Mouse (Mus musculus) ovary, adult 18-20 months (tissue): ENCODE results near the gene Enam.
"Not testable (repeated sequence)": the region's sequence is repeated elsewhere in the genome, so short reads cannot be mapped to it uniquely, and the experiment has no call there.

Experiments used
- DNase-seq: peaks from one replicate; pipeline ENCODE4 v3.0.0; 2022; ENCODE audit warnings: low spot score, mixed read lengths

The Enam gene

DNA sequence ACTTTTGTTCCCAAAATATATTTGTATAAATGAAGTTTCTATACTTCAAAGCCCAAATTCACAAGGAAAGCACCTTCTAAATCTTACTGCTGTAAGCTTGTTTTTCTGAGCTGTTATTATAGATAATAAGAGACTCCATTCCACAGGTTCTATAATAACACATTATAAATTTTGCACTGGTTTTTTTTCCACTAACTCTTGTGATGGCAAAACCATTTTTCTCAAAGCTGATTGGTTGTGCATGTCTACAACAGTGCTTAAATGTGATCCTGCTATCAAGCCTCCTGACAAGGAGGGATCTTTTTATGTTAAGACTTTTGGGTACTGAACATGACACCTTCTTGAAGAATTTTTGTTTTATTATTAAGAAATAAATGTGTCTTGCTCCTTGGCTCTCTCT lies at the start of gene Enam:
Gene Enam (plus strand): TSS at position 301 of the 400 bp plus-strand sequence.
- no peak for DNase-seq

DNA sequence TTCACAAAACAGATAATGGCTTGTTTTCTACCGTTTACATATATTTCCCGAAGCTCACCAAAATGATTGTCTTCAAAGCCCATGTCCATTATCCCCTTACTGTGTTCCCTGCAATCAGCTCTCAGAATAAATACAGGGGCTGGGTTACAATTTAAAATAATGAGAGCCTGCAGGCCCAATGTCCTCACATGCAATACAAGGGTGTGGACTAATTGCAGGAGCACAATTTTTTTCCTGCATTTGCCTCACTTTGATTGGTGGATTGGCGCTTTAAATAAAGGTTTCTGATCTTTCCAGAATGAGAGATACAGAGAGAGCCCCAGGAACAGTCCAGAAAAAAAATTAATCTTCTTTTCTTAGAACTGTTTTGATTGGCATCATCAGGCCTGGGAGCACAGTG lies 32.1 kb upstream of the Enam start, which contains the start of gene Ambn:
Gene Ambn (plus strand): TSS at position 301 of the 400 bp plus-strand sequence.
- DNase-seq, result no peak

DNA sequence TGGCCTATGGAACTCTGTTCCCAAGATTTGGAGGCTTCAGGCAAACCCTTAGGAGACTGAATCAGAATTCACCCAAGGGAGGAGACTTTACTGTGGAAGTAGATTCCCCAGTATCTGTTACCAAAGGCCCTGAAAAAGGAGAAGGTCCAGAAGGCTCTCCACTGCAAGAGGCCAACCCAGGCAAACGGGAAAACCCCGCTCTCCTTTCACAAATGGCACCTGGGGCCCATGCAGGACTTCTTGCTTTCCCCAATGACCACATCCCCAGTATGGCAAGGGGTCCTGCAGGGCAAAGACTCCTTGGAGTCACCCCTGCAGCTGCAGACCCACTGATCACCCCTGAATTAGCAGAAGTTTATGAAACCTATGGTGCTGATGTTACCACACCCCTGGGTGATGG lies 20.3 kb upstream of the Enam start:
- DNase-seq, result no peak

DNA sequence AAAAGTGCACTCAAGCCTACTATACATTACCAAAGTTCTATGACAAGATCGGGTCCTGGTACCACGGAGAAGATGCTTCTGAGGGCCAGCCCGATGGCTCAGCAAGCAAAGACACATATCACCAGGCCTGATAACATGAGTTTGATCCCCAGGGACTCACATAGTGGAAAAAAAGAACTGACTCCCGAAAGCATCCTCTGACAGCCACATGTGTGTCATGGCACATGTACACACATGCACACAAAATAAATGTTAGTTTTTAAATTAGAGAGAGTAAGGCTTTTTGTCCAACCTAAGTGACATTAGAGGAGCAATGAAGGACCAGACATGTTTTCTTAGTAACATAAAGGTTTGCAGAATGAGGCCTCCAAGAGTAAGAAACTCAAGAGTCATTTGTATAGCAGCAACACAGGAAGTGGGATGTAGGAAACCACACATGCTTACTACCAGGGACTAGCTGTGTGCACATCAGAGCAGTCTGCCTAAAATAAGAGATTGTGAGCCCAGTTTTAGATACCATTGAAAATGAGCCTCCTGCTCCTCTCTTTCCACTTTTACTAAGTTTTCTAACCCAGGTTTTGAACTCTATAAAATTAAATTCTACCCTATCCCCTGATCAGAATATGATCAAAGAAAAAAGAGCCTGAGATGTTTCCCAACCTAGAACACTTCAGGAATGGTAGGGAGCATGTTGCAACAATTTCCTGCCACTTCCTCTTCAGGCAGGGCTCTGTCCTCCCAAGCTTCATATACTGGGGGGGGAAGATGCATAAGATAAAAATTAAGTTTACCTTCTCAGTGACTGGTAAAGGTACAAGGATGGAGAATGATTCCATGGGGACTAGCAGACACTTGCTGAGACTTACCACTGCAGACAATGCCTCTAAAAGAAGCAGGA lies 18.7 kb upstream of the Enam start:
- DNase-seq, result no peak

DNA sequence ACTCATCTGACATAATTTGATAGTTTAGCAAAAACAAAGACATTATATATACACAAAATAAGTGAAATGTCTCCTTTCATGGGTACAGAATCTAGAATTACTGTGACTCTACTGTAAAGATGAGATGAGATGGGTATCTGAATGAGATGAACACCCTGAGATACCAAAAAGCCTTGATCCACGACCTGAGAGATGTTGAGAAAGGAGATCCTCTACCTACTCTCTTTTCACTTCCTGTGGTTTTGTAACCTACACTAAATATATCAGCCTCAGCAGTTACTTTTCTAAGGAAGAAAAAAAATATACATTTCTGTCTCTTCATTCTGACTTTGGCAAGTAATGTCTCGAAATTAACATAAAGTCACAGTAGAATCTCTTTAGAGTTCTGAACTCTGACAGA lies 1.2 kb downstream of the Enam start:
- no peak for DNase-seq

DNA sequence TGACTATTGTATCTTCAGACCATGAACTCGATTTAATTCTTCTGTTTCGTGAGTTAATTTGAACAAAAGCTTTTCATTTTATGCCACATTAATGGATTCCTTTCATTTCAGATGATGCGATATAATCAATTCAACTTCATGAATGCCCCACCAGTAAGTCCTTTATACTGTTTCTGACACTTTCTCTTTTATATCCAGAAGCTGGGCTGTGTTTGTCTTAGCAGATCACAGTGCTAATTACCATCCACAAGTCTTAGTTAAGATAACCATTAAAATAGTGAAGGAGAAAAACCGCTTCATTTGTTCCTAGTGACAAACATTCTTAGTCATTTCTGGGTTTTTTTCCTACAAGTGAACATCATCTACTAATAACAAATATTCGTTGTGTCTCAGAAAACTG lies 3.3 kb downstream of the Enam start:
- no peak for DNase-seq

DNA sequence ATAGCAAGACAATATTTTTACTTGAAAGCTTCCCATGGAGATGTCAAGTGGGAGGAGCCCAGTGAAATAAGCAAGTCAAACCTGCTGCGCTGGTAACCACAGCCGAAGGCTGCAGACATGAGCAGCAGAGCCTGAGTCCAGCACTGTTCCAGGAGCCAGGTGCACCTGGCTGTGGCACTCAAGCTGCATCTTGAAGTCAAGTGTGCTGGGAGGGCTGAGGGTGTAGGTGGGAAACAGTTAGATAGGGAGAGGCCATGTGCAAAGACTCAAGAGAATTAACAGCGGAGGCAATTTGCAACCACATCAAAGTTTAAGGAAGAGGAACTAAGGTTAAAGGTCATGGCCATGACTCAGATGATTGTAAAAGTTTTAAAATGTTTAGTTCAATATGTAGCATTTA lies 12.0 kb downstream of the Enam start:
- DNase-seq, result no peak

DNA sequence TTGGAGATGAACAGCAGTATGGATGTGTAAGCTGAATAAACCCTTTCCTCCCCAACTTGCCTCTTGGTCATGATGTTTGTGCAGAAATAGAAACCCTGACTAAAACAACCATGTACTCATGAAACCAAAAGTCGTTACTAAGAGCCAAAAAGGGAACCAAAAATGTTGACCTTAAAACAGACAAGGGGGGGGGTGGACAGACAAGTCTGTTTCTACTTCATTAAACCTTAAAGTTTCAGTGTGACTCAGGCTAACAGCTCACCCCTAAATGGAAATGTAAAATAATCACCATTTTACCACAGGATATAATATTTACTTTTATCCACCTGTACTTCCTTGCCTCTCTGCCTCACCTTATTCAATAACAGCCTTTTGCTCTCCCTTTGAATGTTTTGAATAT lies 20.8 kb downstream of the Enam start:
- no peak for DNase-seq

DNA sequence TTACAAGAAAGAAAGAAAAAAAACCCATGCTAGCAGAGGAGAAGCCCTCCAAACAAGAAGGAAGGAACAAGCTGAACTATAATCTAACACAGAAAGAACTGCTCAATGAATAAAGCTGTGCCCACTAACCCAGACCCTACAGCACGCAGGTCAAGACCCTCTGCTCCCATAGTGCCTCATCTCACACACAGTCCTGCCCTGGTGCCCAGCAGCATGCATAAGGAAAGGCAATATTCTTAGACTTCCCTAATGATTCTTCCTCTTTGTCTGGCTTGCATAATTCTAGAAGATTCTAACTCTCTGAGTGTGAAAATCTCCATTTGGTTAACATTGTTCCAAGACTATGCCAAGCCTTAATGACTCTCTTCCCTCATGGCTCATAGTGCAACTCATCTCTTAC lies 21.2 kb downstream of the Enam start:
- no peak for DNase-seq

DNA sequence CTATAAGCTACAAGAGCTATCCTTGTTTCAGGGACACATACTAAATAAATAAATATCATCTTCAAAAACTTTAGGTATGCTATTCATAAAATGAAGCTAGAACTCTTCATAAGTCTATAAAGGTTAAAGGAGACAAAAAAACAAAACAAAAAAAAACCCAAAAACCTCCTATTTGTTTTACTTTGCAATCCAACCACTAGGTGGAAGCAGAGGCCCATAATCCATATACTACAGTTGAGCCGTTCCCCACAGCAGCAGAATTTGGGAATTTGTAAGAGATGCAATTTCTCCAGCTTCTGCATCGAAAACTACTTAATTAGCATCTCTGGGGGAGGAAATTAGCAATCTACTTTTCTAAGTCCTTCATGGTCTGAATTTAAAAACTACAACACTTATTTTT lies 31.5 kb downstream of the Enam start:
- no peak for DNase-seq

DNA sequence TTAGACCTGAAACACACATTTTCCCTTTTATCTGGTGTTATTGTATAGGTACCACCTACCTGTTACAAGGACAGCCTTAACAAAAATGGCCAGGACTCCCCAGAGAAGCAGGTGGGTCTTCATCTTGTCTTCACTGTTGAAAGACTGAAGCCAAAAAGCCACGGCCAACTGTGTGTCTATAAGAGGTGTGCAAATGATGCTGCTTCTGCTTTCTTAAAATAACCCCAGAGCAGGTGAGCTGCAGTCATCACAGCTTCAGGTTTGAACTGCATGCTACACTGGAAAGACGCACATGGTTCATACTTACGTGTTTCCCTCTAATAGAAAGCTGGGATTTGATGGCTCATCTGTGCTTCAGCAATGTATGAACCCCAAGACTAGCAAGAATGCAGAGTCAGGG lies 39.9 kb downstream of the Enam start, which contains the start of gene Jchain:
Gene Jchain (minus strand): TSS at position 235 of the 400 bp plus-strand sequence.
- no peak for DNase-seq

DNA sequence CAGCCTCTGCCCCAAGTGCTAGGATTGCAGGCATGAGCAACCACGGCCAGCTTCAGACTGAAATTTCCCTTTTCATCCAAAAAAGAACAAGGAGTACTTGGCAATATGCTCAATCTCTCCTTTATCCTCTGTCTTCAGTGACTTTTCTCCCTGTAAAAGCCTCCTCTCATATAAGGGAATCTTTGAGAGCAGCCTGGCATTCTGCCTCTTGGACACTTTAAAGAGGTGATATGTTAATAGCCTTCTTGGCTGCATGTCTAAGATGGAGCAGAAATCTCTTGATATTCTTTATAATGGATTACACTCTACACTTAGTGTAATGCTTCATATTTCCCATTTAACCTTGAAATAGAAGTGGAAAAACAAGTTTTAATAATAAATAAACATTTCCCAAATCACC lies 43.1 kb downstream of the Enam start:
- DNase-seq, result no peak

DNA sequence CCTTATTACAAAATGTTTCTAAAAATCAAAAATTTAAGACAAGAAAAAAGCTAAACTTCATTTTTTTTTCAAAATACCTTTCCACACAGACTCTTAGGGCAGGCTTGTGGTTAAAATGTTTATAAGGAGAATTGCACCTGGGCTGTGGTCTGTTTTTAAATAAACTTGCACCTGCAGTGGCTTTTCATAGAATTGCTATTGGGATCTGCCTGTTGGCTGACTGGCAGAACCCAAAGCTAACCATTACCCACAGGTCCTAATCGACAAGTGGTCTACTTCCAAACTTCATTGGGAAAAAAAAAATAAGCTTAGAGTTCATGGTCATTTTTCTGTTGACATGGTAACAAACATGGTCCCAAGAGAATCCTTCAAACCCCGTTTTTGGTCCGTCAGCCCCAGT lies 46.9 kb downstream of the Enam start:
- no peak for DNase-seq

DNA sequence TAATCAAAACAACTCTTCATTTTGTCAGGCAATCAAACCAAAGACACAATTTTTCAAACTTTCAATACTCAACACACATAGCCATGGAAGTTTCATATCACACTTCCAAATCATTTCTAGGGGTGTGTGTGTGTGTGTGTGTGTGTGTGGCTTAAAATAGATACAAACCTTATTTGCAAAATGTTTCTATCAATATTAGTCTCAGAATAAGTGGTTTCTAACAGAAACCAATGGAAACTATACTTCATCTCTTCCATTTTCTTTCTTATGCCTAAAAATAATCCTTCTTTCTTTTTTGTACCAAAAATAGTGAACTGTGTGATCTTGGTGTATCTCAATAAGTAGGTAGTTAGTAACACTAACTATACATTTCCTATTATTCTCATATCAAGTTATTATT lies 53.1 kb downstream of the Enam start:
- DNase-seq, result no peak

DNA sequence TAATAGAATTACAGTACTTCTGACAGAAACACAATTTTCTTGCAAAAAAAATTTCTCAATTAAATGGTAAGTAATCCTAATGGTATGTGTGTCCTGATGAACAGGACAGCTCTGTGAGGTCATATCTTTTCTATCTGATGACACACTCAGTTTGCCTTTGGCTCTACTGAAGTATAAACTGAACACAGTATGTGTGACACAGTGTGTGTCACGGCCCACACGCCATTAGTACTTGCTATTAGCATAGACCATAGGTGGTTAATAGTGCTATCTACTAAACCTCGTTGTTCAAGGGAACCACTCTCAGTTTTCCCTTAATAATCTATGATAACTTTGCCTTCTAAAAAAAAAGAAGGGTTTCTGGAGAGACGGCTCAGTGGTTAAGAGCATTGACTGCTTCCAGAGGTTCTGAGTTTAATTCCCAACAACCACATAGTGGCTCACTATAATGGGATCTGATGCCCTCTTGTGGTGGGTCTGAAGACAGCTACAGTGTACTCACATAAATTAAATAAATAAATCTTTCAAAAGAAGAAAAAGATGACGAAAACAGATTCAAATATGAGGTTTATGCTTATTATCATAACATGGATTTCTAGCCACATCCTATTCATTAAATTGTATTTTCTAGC lies 55.0 kb downstream of the Enam start:
- no peak for DNase-seq

DNA sequence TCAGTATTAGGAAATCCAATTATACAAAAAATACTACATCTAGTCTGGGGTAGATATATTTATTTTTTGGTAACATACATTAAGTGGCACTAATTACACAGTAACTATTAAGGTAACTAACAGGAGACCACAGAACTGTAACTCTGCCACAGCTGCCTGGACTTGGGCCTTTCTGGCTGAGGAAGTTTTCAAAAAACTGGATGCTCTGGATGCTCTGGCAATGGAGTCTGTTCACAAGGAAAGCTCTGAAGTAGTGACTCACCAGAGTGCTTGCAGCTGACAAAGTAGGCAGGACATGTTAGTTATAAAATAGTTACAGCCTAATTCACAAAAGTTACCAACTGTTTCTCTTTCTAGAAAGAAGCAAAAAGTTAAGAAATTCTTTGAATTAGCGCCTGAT lies 56.6 kb downstream of the Enam start:
- not testable (repeated sequence) for DNase-seq

DNA sequence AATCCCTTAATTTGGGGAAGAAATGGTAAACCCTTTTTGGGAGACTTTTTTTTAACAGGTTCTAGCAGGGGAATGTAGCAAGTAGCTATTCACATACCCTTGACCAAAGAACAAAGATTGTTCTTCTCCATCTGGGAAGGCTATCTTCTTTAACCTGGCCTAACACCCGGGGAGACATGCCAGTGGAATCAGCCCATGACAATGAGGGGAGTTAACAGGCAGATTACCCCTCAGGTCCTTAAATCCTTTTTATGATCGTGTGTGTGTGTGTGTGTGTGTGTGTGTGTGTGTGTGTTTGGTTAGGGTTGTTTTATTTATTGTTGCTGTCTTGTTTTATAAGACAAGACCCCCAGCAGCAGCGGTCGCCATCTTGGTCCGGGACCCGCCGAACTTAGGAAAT lies 57.8 kb downstream of the Enam start:
- DNase-seq, result no peak

DNA sequence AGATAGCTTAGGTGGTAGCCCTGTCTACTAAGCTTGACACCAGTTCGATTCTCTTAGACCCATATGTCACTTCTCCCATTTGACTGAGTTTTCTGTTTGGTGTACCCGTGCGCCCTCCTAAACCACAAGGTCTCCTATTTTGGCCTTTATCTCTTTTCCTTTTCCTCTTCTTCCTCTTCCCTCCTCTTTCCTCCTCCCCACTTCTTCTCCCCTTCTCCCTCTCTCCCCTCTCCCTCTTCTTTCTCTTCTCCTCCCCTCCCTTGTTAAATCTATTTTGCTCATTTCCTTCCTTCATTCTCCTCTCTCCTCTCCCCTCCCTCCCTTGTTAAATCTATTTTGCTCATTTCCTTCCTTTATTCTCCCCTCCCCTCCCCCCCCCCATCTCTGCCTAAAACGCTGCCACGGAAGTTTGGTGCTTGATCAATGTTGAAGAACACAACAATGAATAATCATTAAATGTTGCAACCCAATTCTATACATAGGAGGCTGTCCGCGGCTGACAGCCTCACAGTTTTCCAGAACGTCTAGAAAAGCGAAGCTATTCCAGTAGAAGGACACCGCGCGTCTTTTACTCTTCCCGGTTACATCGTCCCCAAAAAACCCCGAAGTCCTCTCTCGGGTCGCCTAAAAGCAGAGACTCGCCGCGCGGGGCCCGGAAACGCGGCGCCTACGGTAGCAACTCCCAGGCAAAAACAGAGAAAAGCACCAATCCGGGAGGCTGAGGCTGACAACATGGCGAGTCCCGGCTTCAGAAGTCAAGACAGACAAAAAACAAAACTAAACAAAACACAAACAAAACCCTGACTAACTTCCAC lies 65.7 kb downstream of the Enam start:
- DNase-seq, result no peak

DNA sequence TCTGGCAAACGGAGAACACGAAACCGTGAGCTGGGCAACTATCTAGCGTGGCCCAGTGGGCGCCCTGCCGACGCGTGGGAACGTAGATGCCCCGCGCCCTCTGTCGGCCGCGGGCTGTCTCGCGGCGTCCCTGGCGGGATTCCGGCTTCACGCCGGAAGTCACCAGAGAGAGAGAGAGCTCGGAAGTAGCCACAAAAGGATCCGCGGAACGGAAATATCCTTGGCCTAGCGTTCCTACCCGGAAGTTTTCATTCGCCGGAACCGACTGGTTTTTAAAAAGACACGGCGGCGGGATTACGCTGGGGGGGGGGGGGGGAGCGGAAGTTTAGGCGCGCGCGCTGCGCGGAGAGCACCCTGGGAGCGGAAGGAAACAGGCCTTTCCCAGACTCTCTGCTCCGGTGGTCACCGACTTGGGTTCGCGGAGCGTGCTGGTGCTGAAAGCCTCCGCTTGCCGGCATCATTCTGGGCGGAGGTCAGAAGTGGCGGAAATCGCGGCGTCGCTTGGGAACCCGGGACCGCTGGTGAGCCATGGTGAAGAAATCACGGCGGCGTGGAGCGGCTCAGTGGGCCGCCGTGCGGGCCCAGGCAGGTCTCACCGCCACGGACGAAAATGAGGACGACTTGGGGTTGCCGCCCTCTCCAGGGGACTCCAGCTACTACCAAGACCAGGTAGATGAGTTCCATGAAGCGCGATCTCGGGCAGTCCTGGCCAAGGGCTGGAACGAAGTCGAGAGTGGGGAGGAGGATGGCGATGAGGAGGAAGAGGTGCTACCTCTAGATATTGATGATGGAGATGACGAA lies 66.5 kb downstream of the Enam start, which contains the start of gene Utp3:
Gene Utp3 (plus strand): TSS at position 377 of the 801 bp plus-strand sequence.
- peak; percentile 88 for DNase-seq
